Mouse (Mus musculus) frontal cortex, adult (tissue): ENCODE data around the gene Gm5565.
"Not testable (repeated sequence)": the region's sequence is repeated elsewhere in the genome, so short reads cannot be mapped to it uniquely, and the experiment has no call there.

Experiments used
- ATAC-seq: cut with Nextera tagmentation; 2 replicates; pipeline ENCODE4 v1.9.2; 2017; ENCODE audit warnings: mild to moderate bottlenecking, moderate library complexity, mixed read lengths; ENCODE audit not compliant: low TSS enrichment

Gene Gm5565

GRCm38 (mm10) chr5:146160439-146160838 lies at the start of gene Gm5565:
TSS of gene Gm5565 (minus strand) at chr5:146160539.
- ATAC-seq = not testable (repeated sequence)

DNA sequence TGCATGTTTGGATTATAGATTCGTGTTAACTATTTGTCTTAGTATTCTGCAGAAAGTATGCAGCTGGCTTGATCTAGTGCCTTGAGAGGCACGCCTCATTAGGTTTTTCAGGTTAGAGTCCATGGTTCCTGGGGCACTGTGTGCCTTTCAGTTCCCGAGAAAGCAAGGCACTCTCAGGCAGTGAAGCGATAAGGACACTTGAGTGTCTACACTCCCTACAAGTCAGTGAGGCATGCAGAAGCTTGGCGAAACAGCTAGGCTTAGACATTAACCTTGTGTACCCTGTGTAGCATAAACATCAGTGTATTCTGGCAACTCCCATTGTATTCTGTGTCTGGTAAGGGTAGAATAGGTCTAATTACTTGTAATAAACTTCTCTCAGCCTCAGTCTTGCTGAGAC lies 45.2 kb upstream of the Gm5565 start:
- no peak for ATAC-seq

GRCm38 (mm10) chr5:146203921-146204320 lies 43.6 kb upstream of the Gm5565 start:
- no peak for ATAC-seq

- no peak for ATAC-seq
Measured at GRCm38 (mm10) chr5:146200580-146200979, 40.2 kb upstream of the Gm5565 start.

DNA sequence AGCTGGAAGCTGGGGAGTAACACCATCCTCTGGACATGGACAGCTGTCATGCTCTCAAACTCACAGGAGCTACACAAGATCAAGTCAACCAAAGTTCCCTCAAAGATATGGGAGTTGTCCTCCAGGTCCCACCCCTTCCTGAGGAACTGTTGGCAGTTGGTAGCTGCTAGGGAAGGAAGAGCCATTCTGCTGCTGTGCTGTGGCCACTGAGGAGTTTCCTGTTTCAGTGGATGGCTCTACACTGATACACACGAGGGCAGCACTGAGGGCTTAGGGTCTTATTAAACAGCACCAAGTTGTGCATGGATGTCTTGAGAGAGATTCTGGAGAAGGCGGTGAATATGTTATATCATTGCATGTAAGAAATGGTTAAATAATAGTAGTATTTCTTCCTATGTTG lies 39.2 kb upstream of the Gm5565 start:
- no peak for ATAC-seq

GRCm38 (mm10) chr5:146199073-146199472 lies 38.7 kb upstream of the Gm5565 start:
- ATAC-seq = no peak

- no peak for ATAC-seq
Measured at GRCm38 (mm10) chr5:146193360-146193759, 33.0 kb upstream of the Gm5565 start.

DNA sequence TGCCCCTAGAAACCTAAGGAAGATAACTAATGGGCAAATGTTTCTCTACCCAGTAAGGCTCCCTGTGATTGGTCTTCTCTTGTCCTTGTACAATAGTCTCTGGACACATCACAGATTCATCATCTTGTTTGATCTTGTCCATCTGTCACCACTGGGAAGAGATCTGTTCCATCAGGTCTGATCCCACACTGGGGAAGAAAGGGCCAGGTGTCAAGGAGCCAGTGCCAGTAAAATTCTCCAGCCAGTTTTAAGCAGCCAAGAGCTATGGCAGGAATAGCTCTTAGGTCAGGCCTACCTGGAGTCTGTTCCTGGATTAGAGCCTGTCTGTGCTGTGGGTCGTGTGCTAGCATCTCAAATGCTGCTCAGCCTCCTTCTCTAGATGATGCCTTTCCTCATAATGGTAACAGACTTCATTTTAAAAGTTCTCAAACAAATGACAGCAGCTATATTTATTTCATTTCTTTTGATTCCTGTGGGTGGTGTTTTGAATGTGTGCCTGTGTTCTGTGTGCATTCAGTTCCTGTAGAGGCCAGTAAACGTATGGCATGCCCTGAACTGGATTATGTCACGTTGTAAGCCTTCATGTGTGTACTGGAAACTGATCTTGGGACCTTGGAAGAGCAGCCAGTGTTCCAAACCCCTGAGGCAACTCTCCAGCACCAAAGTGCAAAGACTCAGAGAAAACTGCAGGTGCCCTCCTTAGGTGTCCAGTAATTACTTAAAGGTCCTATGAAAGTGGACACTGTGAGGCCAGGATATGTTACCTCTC lies 30.3 kb upstream of the Gm5565 start:
- ATAC-seq = no peak

DNA sequence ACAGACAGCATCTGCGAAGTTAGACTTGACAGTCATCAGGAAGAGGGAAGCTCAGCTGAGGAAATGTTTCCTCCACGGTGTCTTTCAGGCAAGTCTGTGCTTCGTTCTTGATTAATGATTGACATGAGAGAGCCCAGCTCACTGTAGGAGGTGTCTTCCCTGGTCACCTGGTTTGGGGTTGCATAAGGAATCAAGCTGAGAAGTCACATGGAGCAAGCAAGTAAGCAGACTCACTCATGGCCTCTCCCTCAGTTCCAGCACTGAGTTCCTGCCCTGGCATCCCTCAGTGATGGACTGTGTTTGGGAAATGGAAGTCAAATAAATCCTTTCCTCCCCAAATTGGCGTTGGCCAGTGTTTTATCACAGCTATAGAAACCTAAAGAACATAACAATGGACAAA lies 29.8 kb upstream of the Gm5565 start:
- ATAC-seq = no peak

DNA sequence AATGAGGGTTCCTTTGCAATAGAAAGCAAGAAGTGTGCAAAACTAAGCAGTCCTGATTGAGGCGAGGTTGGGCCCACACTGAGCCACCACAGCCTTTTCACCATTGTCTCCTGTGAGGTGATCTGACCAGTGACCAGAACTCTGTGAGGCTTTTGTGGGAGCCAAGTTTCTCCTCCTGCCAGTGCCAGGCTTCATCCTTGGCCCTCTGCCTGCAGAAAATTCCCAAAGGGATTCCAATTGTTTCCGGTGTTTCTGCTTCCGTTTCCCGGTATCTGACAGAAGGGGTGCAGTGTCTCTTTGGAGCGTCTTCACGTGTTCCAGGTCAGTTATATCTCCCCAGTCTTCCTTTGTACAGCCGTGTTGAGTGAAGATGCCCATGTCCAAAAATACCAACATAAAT lies 28.4 kb upstream of the Gm5565 start:
- ATAC-seq = no peak

GRCm38 (mm10) chr5:146188144-146188543 lies 27.8 kb upstream of the Gm5565 start:
- no peak for ATAC-seq

DNA sequence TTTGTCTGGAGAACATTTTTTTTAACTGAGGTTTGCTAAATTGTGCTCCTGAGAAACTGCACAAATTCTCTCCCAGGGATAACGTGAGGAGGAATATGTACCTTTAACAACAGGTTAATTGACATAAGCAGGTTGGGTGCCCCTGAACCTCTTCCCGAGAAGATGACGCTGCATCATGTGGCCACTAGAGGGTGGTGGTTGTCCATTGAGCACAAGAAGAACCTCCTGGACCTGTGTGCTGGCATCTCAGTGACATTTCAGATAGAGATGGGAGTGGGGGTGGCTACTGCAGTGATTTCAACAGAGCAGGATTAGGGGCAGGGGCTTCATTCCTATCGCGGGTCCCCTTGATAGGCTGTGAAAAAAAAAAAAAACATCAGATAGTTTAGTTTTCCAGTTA lies 27.1 kb upstream of the Gm5565 start:
- not testable (repeated sequence) for ATAC-seq

DNA sequence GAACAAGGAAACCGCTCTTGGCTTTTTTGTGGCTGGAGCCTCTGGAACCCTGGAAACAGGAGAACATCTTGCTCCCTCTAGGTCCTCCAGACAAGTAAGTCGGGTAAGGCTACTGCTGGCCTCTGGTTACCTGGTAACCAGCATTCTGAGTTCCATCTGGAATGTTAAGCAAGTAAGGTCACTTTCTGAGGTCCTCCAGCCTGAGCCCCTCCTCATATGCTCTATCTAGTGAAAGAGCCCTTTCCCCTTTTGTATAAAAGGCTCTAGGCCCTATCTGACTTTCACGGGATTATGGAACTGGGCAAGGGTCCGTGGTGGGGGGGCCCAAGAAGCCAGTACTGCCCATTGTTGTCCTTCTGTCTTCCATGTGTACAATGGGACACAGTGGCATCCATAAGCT lies 24.9 kb upstream of the Gm5565 start, which contains the start of gene 1700001J03Rik:
Gene 1700001J03Rik (minus strand): TSS at position 101 of the 400 bp plus-strand sequence.
- not testable (repeated sequence) for ATAC-seq

GRCm38 (mm10) chr5:146172744-146173143 lies 12.4 kb upstream of the Gm5565 start:
- ATAC-seq = not testable (repeated sequence)

DNA sequence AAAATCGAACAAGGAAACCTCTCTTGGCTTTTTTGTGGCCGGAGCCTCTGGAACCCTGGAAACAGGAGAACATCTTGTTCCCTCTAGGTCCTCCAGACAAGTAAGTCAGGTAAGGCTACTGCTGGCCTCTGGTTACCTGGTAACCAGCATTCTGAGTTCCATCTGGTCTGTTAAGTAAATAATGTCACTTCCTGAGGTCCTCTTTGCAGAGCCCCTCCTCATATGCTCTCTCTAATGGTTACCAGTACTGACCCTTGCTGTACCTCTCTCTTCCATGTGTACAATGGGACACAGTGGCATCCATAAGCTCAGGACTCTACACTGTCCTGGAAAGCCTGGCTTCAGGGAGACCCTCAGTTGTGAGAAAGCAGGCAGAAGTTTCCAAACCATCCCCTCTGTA lies 10.3 kb upstream of the Gm5565 start, which contains the start of gene Gm6309:
Gene Gm6309 (minus strand): TSS at position 101 of the 400 bp plus-strand sequence.
- ATAC-seq = not testable (repeated sequence)

- ATAC-seq = not testable (repeated sequence)
Measured at GRCm38 (mm10) chr5:146158326-146158725, 2.0 kb downstream of the Gm5565 start.

- no peak for ATAC-seq
Measured at GRCm38 (mm10) chr5:146150454-146150853, 9.9 kb downstream of the Gm5565 start.

- no peak for ATAC-seq
Measured at GRCm38 (mm10) chr5:146147903-146148302, 12.4 kb downstream of the Gm5565 start.
